Mouse (Mus musculus): ENCODE measurements around the gene Cyb5b.

The Cyb5b gene

GRCm38 (mm10) chr8:107121681-107122291, 28.7 kb upstream of the Cyb5b start:
- TF ChIP-seq GATA4 (IDR thresholded peaks at IDR 0.05; ENCODE audit: insufficient replicate concordance, low read length), result no peak

- TF ChIP-seq GATA4 (IDR thresholded peaks at IDR 0.05; ENCODE audit: insufficient replicate concordance, low read length), result no peak
These were observed 27.3 kb upstream of the Cyb5b start for GRCm38 (mm10) chr8:107123063-107123614.

GRCm38 (mm10) chr8:107124343-107124742, 26.1 kb upstream of the Cyb5b start:
- TF ChIP-seq GATA4 (IDR thresholded peaks at IDR 0.05; ENCODE audit: insufficient replicate concordance, low read length), result no peak

- TF ChIP-seq GATA4 (IDR thresholded peaks at IDR 0.05; ENCODE audit: insufficient replicate concordance, low read length), result peak; percentile 98
These were observed 21.0 kb upstream of the Cyb5b start for GRCm38 (mm10) chr8:107129171-107130025.

- no peak for TF ChIP-seq GATA4 (IDR thresholded peaks at IDR 0.05; ENCODE audit: insufficient replicate concordance, low read length)
These were observed 20.4 kb upstream of the Cyb5b start for GRCm38 (mm10) chr8:107130028-107130427.

GRCm38 (mm10) chr8:107132581-107133491, 17.6 kb upstream of the Cyb5b start:
- TF ChIP-seq GATA4 (IDR thresholded peaks at IDR 0.05; ENCODE audit: insufficient replicate concordance, low read length), result no peak

GRCm38 (mm10) chr8:107133881-107134280, 16.6 kb upstream of the Cyb5b start:
- TF ChIP-seq GATA4 (IDR thresholded peaks at IDR 0.05; ENCODE audit: insufficient replicate concordance, low read length), result no peak

GRCm38 (mm10) chr8:107136003-107136612, 14.3 kb upstream of the Cyb5b start:
- TF ChIP-seq GATA4 (IDR thresholded peaks at IDR 0.05; ENCODE audit: insufficient replicate concordance, low read length), result no peak

GRCm38 (mm10) chr8:107137591-107137990, 12.8 kb upstream of the Cyb5b start:
- no peak for TF ChIP-seq GATA4 (IDR thresholded peaks at IDR 0.05; ENCODE audit: insufficient replicate concordance, low read length)

GRCm38 (mm10) chr8:107138338-107138737, 12.1 kb upstream of the Cyb5b start:
- TF ChIP-seq GATA4 (IDR thresholded peaks at IDR 0.05; ENCODE audit: insufficient replicate concordance, low read length), result no peak

- TF ChIP-seq GATA4 (IDR thresholded peaks at IDR 0.05; ENCODE audit: insufficient replicate concordance, low read length), result no peak
These were observed 10.6 kb upstream of the Cyb5b start for GRCm38 (mm10) chr8:107139704-107140470.

GRCm38 (mm10) chr8:107142539-107142938, 7.9 kb upstream of the Cyb5b start:
- no peak for TF ChIP-seq GATA4 (IDR thresholded peaks at IDR 0.05; ENCODE audit: insufficient replicate concordance, low read length)

- TF ChIP-seq GATA4 (IDR thresholded peaks at IDR 0.05; ENCODE audit: insufficient replicate concordance, low read length), result no peak
These were observed 6.9 kb upstream of the Cyb5b start for GRCm38 (mm10) chr8:107143501-107143900.

- TF ChIP-seq GATA4 (IDR thresholded peaks at IDR 0.05; ENCODE audit: insufficient replicate concordance, low read length), result no peak
These were observed 4.3 kb upstream of the Cyb5b start for GRCm38 (mm10) chr8:107146186-107146585.
